Mouse (Mus musculus): Measurements from ENCODE around the gene Srp54c. TPM values are rescaled to one million over a fixed set of nuclear protein-coding genes. Genes with fewer than 3 reads are reported as not detected.
"Not testable (repeated sequence)": the region's sequence is repeated elsewhere in the genome, so short reads cannot be mapped to it uniquely, and the experiment has no call there.

The Srp54c gene
- not detected in 2 replicates for polyA plus RNA-seq (2012; ENCODE audit: insufficient read depth, insufficient read length, low replicate concordance, missing spikeins)

GRCm38 (mm10) chr12:55229626-55230519, at the start of gene Srp54c:
Gene Srp54c (plus strand): TSS chr12:55230168.
- not testable (repeated sequence) for H3K27ac ChIP-seq (ENCODE audit: insufficient read depth, low read depth, low read length); H3K4me1 ChIP-seq (ENCODE audit: control insufficient read depth, insufficient read depth, low read length)
- WGBS = no CpG with 5 or more reads among the region's 57 CpGs
- peak within 1 kb of the TSS; percentile 45 for H3K4me3 ChIP-seq (ENCODE audit: insufficient read depth, low read depth, low read length)

GRCm38 (mm10) chr12:55187686-55188085, 42.3 kb upstream of the Srp54c start:
- not testable (repeated sequence) for H3K27ac ChIP-seq (ENCODE audit: insufficient read depth, low read depth, low read length); H3K4me3 ChIP-seq (ENCODE audit: insufficient read depth, low read depth, low read length); H3K4me1 ChIP-seq (ENCODE audit: control insufficient read depth, insufficient read depth, low read length)
- no CpG with 5 or more reads among the region's 8 CpGs for WGBS

DNA sequence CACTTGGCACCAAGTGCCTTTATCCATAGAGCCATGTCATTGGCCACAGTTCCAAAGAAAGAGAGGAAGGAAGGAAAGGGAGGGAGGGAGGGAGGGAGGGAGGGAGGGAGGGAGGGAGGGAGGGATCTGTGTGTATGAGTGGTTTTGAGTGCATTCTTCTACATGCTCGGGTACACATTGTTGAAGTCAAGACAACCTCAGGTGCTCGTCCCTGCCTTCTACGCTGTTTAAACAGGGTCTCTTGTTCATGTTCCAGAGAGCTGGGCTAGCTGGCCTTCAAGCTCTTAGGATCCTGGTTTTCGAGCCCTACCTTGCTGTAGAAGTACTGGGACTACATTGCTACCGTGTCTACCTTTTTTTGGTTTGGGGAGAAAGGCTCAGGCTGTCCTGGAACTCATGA, 40.8 kb upstream of the Srp54c start:
- not testable (repeated sequence) for H3K4me1 ChIP-seq (ENCODE audit: control insufficient read depth, insufficient read depth, low read length); H3K27ac ChIP-seq (ENCODE audit: insufficient read depth, low read depth, low read length); H3K4me3 ChIP-seq (ENCODE audit: insufficient read depth, low read depth, low read length)
- no CpG with 5 or more reads among the region's 5 CpGs for WGBS

- H3K4me1 ChIP-seq (ENCODE audit: control insufficient read depth, insufficient read depth, low read length); H3K27ac ChIP-seq (ENCODE audit: insufficient read depth, low read depth, low read length); H3K4me3 ChIP-seq (ENCODE audit: insufficient read depth, low read depth, low read length): not testable (repeated sequence)
- no CpG with 5 or more reads among the region's 40 CpGs for WGBS
These were observed 30.7 kb upstream of the Srp54c start, which contains the start of gene 1700047I17Rik2 for GRCm38 (mm10) chr12:55199306-55199705. Gene 1700047I17Rik2 (plus strand): TSS chr12:55199592.

DNA sequence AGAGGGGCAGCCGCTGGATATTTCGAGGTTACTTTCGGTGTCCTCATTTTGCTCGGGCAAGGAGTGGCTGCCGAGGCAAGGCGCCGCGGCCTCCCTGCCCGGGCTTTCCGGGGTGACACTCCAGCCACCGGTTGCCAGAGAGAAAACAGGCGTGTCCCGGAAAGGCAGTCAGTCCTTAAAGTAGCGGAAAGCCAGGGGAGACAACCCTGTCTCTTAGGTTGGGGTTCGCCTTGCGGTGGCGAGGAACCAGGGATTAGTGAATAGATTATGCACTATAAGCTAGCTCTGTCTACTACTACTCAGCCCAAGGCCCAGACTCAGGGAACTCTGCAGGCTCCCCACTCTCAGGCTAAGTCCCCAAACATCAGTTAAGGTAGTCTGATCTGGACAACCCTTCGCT, 30.2 kb upstream of the Srp54c start:
- H3K4me1 ChIP-seq (ENCODE audit: control insufficient read depth, insufficient read depth, low read length); H3K4me3 ChIP-seq (ENCODE audit: insufficient read depth, low read depth, low read length); H3K27ac ChIP-seq (ENCODE audit: insufficient read depth, low read depth, low read length): not testable (repeated sequence)
- WGBS = no CpG with 5 or more reads among the region's 18 CpGs

DNA sequence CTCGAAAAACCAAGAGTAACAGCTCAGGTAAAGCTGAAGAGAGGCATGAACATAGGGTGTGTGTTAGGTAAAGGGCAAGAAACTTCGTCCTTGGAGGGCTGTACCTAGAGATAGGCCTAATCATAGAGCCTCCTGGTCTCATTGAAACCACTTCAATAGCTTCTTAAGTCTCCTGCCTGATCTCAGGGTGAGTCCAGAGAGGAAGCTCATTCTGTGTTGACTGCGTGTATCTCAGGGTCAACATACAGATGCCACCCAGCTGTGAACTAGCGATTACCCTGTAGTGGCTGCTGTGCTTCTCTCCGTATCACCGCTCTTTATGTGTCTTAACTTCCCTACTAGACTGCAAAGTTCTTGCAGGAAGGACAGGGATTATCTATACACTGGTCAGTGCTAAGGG, 17.0 kb upstream of the Srp54c start:
- WGBS = no CpG with 5 or more reads among the region's 6 CpGs

DNA sequence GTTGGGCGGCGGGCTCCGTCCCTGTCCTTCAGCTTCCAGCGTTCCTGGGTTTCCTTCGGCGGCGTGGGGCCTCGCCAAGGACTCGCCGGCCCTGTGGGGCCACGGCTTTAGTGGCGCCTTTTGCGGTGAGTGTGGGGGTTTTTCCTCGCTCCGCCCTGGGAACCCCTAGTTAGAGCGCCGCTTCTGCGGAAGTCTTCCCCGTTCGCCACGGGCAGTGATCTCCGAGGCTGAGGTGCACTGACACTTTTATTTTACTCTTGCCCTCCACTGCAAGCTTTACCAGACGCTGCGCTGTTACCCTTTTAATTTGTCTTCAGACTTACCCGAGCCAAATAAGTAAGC, 523 bp downstream of the Srp54c start:
- not testable (repeated sequence) for H3K4me1 ChIP-seq (ENCODE audit: control insufficient read depth, insufficient read depth, low read length); H3K27ac ChIP-seq (ENCODE audit: insufficient read depth, low read depth, low read length)
- WGBS = 2% methylated on average over 14 of the region's 25 CpGs
- H3K4me3 ChIP-seq (ENCODE audit: insufficient read depth, low read depth, low read length) = peak overlapping the region; percentile 45

More for the DNA sequence above, 17.0 kb upstream of the Srp54c start:
- H3K4me3 ChIP-seq (ENCODE audit: insufficient read depth, low read depth, low read length); H3K4me1 ChIP-seq (ENCODE audit: control insufficient read depth, insufficient read depth, low read length); H3K27ac ChIP-seq (ENCODE audit: insufficient read depth, low read depth, low read length): not testable (repeated sequence)

- not testable (repeated sequence) for H3K4me3 ChIP-seq (ENCODE audit: insufficient read depth, low read depth, low read length); H3K27ac ChIP-seq (ENCODE audit: insufficient read depth, low read depth, low read length); H3K4me1 ChIP-seq (ENCODE audit: control insufficient read depth, insufficient read depth, low read length)
- no CpG with 5 or more reads among the region's 8 CpGs for WGBS
These were observed 12.3 kb downstream of the Srp54c start for GRCm38 (mm10) chr12:55242243-55242642.

- WGBS = no CpG with 5 or more reads among the region's 8 CpGs
- H3K4me1 ChIP-seq (ENCODE audit: control insufficient read depth, insufficient read depth, low read length); H3K27ac ChIP-seq (ENCODE audit: insufficient read depth, low read depth, low read length); H3K4me3 ChIP-seq (ENCODE audit: insufficient read depth, low read depth, low read length): not testable (repeated sequence)
These were observed 32.0 kb downstream of the Srp54c start for GRCm38 (mm10) chr12:55261950-55262349.

DNA sequence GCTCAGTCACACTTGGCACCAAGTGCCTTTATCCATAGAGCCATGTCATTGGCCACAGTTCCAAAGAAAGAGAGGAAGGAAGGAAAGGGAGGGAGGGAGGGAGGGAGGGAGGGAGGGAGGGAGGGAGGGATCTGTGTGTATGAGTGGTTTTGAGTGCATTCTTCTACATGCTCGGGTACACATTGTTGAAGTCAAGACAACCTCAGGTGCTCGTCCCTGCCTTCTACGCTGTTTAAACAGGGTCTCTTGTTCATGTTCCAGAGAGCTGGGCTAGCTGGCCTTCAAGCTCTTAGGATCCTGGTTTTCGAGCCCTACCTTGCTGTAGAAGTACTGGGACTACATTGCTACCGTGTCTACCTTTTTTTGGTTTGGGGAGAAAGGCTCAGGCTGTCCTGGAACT, 33.4 kb downstream of the Srp54c start:
- WGBS = no CpG with 5 or more reads among the region's 5 CpGs
- H3K27ac ChIP-seq (ENCODE audit: insufficient read depth, low read depth, low read length); H3K4me1 ChIP-seq (ENCODE audit: control insufficient read depth, insufficient read depth, low read length); H3K4me3 ChIP-seq (ENCODE audit: insufficient read depth, low read depth, low read length): not testable (repeated sequence)

- Histone ChIP-seq H3K27ac (ENCODE audit: insufficient read depth, low read depth, low read length) (no peak overlapping the region), H3K4me3 (ENCODE audit: insufficient read depth, low read depth, low read length) (no peak overlapping the region), H3K4me1 (ENCODE audit: control insufficient read depth, insufficient read depth, low read length) (no peaks in the 10 kb centered on the region)
- WGBS = 86% methylated on average over 3 of the region's 3 CpGs
- no peak for TF ChIP-seq POLR2A (IDR thresholded peaks at IDR 0.05; ENCODE audit: insufficient read depth, low read depth, low read length)
- no peak for TF ChIP-seq CTCF (IDR thresholded peaks at IDR 0.05; ENCODE audit: insufficient read depth, low read depth, low read length)
These were observed 42.3 kb downstream of the Srp54c start for GRCm38 (mm10) chr12:55272243-55272642.

DNA sequence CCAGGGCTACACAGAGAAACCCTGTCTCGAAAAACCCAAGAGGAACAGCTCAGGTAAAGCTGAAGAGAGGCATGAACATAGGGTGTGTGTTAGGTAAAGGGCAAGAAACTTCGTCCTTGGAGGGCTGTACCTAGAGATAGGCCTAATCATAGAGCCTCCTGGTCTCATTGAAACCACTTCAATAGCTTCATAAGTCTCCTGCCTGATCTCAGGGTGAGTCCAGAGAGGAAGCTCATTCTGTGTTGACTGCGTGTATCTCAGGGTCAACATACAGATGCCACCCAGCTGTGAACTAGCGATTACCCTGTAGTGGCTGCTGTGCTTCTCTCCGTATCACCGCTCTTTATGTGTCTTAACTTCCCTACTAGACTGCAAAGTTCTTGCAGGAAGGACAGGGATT, 47.6 kb downstream of the Srp54c start:
- H3K4me3 ChIP-seq (ENCODE audit: insufficient read depth, low read depth, low read length); H3K27ac ChIP-seq (ENCODE audit: insufficient read depth, low read depth, low read length); H3K4me1 ChIP-seq (ENCODE audit: control insufficient read depth, insufficient read depth, low read length): not testable (repeated sequence)
- 91% methylated on average over 3 of the region's 6 CpGs for WGBS

Measured in olfactory bulb, adult 2 months (tissue).